Mouse (Mus musculus): ENCODE data around the gene Csdc2.

- TF ChIP-seq GATA1 (IDR thresholded peaks at IDR 0.05; ENCODE audit: low read length) (no peak), TAL1 (IDR thresholded peaks at IDR 0.05; ENCODE audit: low read length) (no peak)
Measured at GRCm38 (mm10) chr15:81993992-81994391, 57.4 kb downstream of the Csdc2 start.
